Mouse (Mus musculus) MEL (cell line): ENCODE data around the gene Sec22b.

ENCODE experiments used
- CTCF ChIP-seq, 3 experiments: IDR thresholded peaks in 2 of 3; conservative IDR thresholded peaks in 1 of 3; 2 replicates each; pipeline ENCODE4 v1.5.1; 2011 to 2012; ENCODE audit warnings: low read length in 3 of 3, low read depth in 2 of 3, mild to moderate bottlenecking in 2 of 3, improper control_type of control experiment in 1 of 3, inconsistent platforms in 1 of 3, mixed read lengths in 1 of 3, moderate library complexity in 1 of 3; ENCODE audit not compliant: control insufficient read depth in 1 of 3, insufficient read depth in 1 of 3, poor library complexity in 1 of 3, severe bottlenecking in 1 of 3
- EP300 ChIP-seq, 2 experiments: IDR thresholded peaks; 2 replicates each; pipeline ENCODE4 v1.6.1; 2011; ENCODE audit warnings: improper control_type of control experiment in 2 of 2, low read length in 2 of 2, low read depth in 1 of 2, mild to moderate bottlenecking in 1 of 2
- POLR2AphosphoS2 ChIP-seq: IDR thresholded peaks from 2 replicates; pipeline ENCODE4 v1.6.1; 2011; ENCODE audit warnings: low read length, improper control_type of control experiment

DNA sequence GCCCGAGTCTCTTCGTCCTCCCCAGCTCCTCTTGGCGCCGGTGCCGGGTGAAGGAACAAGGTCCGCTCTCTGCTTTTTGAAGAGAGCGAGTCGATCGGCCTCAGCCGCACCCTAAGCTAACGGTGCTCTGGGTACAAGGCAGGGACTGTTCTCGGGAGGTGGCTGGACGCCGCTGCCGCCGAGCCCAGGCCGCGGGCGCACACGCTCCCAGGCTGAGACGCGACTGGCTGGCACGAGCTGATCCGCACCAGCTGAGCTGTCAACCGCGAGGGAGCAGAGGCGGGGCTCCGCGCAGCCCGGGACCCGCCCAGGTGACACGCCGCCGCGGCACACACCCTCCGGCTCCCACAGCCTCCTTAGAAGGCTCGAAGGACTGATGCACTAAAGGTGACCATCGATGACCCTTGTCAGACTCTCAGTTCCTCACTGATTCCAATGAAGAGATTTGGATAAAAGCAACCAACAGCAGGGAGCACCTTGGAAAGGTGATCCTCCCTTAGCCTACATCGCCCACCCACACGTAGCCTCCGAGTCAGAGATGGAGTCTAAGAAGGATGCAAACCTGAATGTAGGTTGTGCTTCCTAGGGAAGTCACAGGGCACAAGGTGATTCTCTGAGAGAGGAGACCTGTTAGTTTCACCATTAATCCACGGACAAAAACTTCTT is 32.8 kb upstream of the Sec22b start:
- TF ChIP-seq CTCF (IDR thresholded peaks at IDR 0.05 in 2 of 3, conservative IDR thresholded peaks at IDR 0.05 in 1 of 3; ENCODE audit: control insufficient read depth in 1 of 3, insufficient read depth in 1 of 3, low read depth in 2 of 3, low read length in 3 of 3, poor library complexity in 1 of 3, severe bottlenecking in 1 of 3) (no peak), EP300 (IDR thresholded peaks at IDR 0.05; ENCODE audit: low read depth in 1 of 2, low read length in 2 of 2) (no peak), POLR2AphosphoS2 (no peak)
